Mouse (Mus musculus) CD4-positive helper T cell, adult 2 months (primary cell): ENCODE data around the gene Tpd52l2.

ENCODE experiments used
- DNase-seq: peaks from one replicate; pipeline ENCODE4 v3.0.0-alpha.2; 2012; ENCODE audit warnings: low read depth, missing footprints, low spot score

Gene Tpd52l2

GRCm38 (mm10) chr2:181487338-181488277, 9.3 kb upstream of the Tpd52l2 start:
- no peak for DNase-seq

- peak; percentile 62 for DNase-seq
Observed at GRCm38 (mm10) chr2:181491432-181492205, 5.3 kb upstream of the Tpd52l2 start.

GRCm38 (mm10) chr2:181492206-181492605, 4.7 kb upstream of the Tpd52l2 start:
- DNase-seq: no peak

- no peak for DNase-seq
Observed at GRCm38 (mm10) chr2:181493156-181493927, 3.6 kb upstream of the Tpd52l2 start, which contains the start of gene Abhd16b. Gene Abhd16b, plus strand, starts transcription at chr2:181493206.

- no peak for DNase-seq
Observed at GRCm38 (mm10) chr2:181494266-181494945, 2.5 kb upstream of the Tpd52l2 start.

- peak; percentile 33 for DNase-seq
Observed at GRCm38 (mm10) chr2:181495845-181496244, 1.1 kb upstream of the Tpd52l2 start.

GRCm38 (mm10) chr2:181496281-181496680, 661 bp upstream of the Tpd52l2 start:
- peak; percentile 83 for DNase-seq

GRCm38 (mm10) chr2:181497548-181497875, 570 bp downstream of the Tpd52l2 start:
- peak; percentile 82 for DNase-seq

GRCm38 (mm10) chr2:181498644-181499043, 1.7 kb downstream of the Tpd52l2 start:
- peak; percentile 16 for DNase-seq

GRCm38 (mm10) chr2:181509191-181509590, 12.2 kb downstream of the Tpd52l2 start:
- no peak for DNase-seq

- DNase-seq: no peak
Observed at GRCm38 (mm10) chr2:181511231-181511630, 14.3 kb downstream of the Tpd52l2 start.

GRCm38 (mm10) chr2:181519201-181519600, 22.3 kb downstream of the Tpd52l2 start:
- DNase-seq: no peak

- peak; percentile 98 for DNase-seq
Observed at GRCm38 (mm10) chr2:181520118-181520935, 23.4 kb downstream of the Tpd52l2 start, which contains the start of gene Dnajc5. Gene Dnajc5, plus strand, starts transcription at chr2:181520485.

- DNase-seq: no peak
Observed at GRCm38 (mm10) chr2:181520936-181521227, 23.9 kb downstream of the Tpd52l2 start.

- DNase-seq: no peak
Observed at GRCm38 (mm10) chr2:181521491-181521890, 24.5 kb downstream of the Tpd52l2 start.

- DNase-seq: peak; percentile 73
Observed at GRCm38 (mm10) chr2:181522811-181523210, 25.9 kb downstream of the Tpd52l2 start.

GRCm38 (mm10) chr2:181525526-181525925, 28.6 kb downstream of the Tpd52l2 start:
- DNase-seq: no peak

- no peak for DNase-seq
Observed at GRCm38 (mm10) chr2:181529076-181529475, 32.1 kb downstream of the Tpd52l2 start.

- DNase-seq: no peak
Observed at GRCm38 (mm10) chr2:181532589-181532988, 35.6 kb downstream of the Tpd52l2 start.

- no peak for DNase-seq
Observed at GRCm38 (mm10) chr2:181536410-181536809, 39.5 kb downstream of the Tpd52l2 start.
